Mouse (Mus musculus) cortical plate, adult 2 months (tissue): ENCODE results near the gene Mapk6.

Experiments
- CTCF ChIP-seq: fragments of 200-500 bp; IDR thresholded peaks from 2 replicates; pipeline ENCODE4 v1.5.1; 2011; ENCODE audit warnings: mild to moderate bottlenecking, control low read depth, low read length; ENCODE audit not compliant: insufficient read depth; ENCODE audit errors: extremely low read depth
- POLR2A ChIP-seq: fragments of 200-500 bp; IDR thresholded peaks from 2 replicates; pipeline ENCODE4 v1.6.1; 2011; ENCODE audit warnings: mild to moderate bottlenecking, low read length, control low read depth; ENCODE audit not compliant: insufficient read depth; ENCODE audit errors: extremely low read depth

DNA sequence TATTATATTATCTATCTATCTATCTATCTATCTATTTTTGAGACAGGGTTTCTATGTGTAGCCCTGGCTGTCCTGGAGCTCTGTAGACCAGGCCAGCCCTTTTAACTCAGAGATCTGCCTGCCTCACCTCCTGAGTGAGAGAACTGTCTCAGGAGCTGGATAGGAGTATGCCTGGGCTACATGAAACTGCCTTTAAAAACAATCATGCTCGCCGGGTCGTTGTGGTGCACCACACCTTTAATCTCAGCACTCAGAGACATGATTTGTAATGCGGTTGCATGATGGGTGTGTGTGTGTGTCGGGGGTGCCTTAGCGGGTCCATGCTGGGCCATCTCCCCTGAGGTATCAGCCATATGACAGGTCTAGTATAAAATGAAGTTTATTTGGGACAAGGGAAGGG lies 25.1 kb upstream of the Mapk6 start:
- no peak for TF ChIP-seq POLR2A
- no peak for TF ChIP-seq CTCF
